Mouse (Mus musculus) layer of hippocampus, adult 9-10 months (tissue): ENCODE measurements around the gene Mageb5.
"Not testable (repeated sequence)": the region's sequence is repeated elsewhere in the genome, so short reads cannot be mapped to it uniquely, and the experiment has no call there.

Source experiments
- DNase-seq: peaks from one replicate; pipeline ENCODE4 v3.0.0; 2022; ENCODE audit warnings: low spot score

The Mageb5 gene

DNA sequence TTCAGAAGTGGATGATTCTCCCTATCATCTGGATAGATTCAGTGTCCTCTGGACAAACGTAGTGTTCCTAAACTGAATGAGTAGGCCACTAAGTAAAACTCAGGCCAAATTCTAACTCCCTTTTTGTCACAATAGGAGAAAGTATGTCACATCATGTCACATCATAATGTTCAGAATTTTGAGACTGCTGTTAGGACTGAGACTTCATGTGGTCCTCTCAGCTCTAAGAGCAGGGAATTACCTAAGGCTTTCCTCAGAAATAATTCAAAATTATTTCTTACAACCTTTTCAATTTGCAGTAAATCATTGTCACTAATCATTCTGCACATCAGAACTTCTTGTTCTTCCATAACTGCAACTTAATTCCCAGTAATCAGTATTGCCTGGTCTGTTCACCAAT lies at the start of gene Mageb5:
Gene Mageb5, minus strand, starts transcription at position 101 of the 400 bp plus-strand sequence.
- not testable (repeated sequence) for DNase-seq

DNA sequence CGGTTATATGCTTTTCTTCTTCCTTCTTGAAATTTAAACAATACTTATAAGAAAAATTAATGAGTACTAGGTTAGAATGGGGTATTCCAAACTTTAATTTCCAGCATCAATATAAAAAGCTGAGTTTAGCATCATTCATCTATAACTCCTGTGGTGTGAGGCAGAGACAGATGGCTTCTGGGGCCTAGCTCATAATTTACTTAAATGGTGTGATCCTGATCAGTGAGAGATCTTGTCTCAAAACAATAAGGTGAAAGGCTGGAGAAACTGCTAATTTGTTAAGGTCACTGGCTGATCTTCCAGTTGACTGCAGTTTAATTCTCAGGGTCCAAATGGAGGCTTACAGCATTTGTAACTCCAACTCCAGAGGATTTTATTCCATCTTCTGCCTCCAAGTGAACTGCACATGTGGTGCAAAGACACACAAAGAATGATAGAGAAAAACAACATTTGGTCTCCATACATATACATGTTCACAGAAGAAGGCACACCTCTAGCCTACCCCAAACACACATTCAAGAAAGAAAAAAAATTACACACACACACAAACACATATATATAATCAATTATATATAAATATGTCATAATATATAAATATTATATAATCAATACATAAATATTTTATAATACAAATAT lies 23.1 kb downstream of the Mageb5 start:
- not testable (repeated sequence) for DNase-seq
